Mouse (Mus musculus) ES-CJ7 (cell line): ENCODE data around the gene Dock4.

ENCODE experiments used
- DNase-seq: peaks from one replicate; pipeline ENCODE4 v3.0.0; 2011; ENCODE audit warnings: low read depth, low spot score

The Dock4 gene

GRCm38 (mm10) chr12:40746081-40746480 is 300.3 kb downstream of the Dock4 start:
- no peak for DNase-seq

DNA sequence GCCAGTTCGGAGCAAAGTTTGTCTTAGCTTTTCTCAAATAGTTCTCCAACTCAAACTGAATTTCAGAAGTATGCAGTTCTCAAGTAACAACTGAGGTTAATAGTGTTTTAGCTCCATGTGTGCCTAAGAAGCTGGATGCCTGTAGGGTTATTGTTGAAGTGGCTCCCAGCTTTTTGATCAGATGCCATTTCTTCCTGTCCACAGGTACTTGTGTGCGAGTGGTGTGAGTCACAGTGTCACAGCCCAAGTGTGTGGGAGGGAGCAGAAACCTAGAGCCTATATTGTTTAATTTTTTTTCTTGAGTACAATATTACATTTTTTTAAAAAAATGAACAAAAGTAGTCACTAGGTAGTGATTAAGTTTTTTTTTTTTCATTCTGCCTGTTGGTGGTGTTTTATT is 313.5 kb downstream of the Dock4 start:
- DNase-seq = no peak

DNA sequence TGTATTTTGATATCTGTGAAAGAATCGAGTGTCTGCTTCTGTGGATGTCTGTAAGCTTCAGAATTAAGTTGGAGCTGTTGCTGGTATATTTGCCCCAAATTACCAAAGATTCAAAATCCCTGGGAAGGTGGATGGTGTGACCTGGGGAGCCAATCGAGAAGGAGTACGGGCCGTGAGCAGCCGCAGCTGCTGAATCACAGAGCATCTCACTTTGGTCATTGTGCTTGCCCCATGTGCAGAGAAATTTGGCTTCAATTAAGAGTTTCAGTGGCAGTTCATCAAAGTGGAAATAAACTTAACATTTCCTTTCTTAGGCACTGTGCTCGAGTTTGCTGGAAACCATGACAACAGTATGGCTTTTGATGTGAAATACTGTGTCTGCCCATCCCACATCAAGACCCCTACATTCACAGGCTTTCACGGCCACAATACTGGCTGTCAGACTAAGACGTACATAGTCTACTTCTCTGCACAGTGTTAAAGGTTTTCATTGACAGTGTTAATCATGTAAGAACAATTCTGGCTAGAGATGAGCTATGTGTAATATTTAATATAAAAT is 321.6 kb downstream of the Dock4 start:
- no peak for DNase-seq

GRCm38 (mm10) chr12:40773091-40773490 is 327.3 kb downstream of the Dock4 start:
- DNase-seq = no peak

- no peak for DNase-seq
These were observed 335.8 kb downstream of the Dock4 start for GRCm38 (mm10) chr12:40781554-40781953.

GRCm38 (mm10) chr12:40788621-40789111 is 342.9 kb downstream of the Dock4 start:
- no peak for DNase-seq

- DNase-seq = no peak
These were observed 343.9 kb downstream of the Dock4 start for GRCm38 (mm10) chr12:40789379-40790361.

DNA sequence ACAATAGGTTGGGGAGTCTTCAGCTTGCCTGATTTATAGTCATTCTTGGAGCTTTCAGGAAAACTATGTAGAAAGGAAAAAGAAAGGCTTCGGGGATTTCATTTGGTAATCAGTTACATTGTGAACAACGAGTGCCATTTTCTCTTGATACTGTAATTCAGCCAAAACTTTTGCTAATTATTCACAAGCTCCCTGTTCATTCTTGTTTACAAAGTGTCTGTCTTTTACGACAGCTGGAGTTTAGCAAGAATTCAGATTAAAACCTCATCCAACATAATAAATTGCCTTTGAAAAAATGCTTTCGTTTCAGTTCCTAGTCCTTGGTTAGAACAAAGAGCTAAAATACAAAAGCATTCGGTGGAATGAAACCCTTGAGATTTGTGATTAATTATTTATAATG is 345.5 kb downstream of the Dock4 start:
- no peak for DNase-seq

- no peak for DNase-seq
These were observed 346.5 kb downstream of the Dock4 start for GRCm38 (mm10) chr12:40792184-40792650.

GRCm38 (mm10) chr12:40794066-40794465 is 348.3 kb downstream of the Dock4 start:
- DNase-seq = no peak

DNA sequence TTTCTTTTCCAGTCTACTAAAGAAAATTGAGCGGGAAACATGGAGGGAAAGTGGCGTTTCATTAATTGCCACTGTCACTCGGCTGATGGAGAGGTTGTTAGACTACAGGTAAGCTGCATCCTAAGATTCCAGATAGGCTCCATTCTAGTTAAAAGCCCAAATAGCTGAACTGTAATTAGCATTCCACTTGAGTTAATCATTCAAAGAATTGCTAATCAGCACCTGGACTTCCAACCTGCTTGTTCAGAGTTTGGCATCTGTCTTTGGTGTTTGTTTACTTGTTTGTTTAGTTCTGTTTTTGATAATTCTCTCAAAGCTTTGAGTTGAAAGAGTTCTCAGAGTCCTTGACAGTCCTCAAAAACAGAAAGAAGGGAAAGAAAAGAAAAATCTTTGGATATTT is 349.0 kb downstream of the Dock4 start:
- no peak for DNase-seq

GRCm38 (mm10) chr12:40795768-40796167 is 350.0 kb downstream of the Dock4 start:
- DNase-seq = no peak

GRCm38 (mm10) chr12:40796813-40797491 is 351.2 kb downstream of the Dock4 start:
- no peak for DNase-seq

- DNase-seq = no peak
These were observed 352.0 kb downstream of the Dock4 start for GRCm38 (mm10) chr12:40797561-40798343.

- no peak for DNase-seq
These were observed 352.7 kb downstream of the Dock4 start for GRCm38 (mm10) chr12:40798344-40799017.

GRCm38 (mm10) chr12:40801456-40801855 is 355.7 kb downstream of the Dock4 start:
- no peak for DNase-seq

DNA sequence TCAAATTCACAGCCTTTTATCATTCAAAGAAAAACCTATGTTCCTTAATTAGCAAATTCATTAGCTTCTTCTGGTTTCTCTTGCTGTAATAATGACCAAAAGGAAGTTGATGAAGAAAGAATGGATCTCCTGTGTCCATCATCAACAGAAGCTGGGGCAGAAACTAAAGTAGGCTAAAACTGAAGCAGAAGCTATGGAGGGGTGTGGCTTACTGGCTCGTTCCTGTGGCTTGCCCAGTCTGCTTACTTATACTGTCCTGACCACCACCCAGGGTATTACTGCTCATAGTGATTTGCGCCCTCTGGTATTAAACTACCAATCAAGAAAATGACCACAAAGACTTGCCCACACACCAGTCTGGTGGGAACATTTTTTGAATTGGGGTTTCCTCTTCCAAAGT is 359.5 kb downstream of the Dock4 start:
- no peak for DNase-seq

- no peak for DNase-seq
These were observed 362.2 kb downstream of the Dock4 start for GRCm38 (mm10) chr12:40807916-40808315.

DNA sequence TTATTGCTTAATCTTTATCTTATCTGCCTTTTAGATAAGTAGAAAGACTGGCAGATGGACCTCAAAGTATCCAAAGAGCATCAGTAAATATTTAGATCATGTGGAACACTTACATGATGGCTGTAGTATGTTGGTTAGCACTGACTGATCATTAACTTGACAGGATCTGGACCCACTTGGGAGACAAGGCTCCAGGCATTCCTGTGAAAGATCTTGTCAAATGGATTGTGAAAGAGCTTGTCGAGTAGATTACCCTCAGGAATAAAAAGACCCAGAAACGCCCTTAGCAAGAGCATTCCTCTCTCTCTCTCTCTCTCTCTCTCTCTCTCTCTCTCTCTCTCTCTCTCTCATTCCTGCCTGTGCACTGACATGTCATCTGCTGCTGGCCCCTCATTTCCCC is 367.7 kb downstream of the Dock4 start:
- DNase-seq = no peak

- DNase-seq = no peak
These were observed 369.1 kb downstream of the Dock4 start for GRCm38 (mm10) chr12:40814659-40815363.
